Mouse (Mus musculus): ENCODE data around the gene Intu. TPM values are rescaled to one million over a fixed set of nuclear protein-coding genes. Genes with fewer than 3 reads are reported as not detected.

Intu gene
- polyA plus RNA-seq, 1 experiment from 2014 or later: 4.1 TPM

DNA sequence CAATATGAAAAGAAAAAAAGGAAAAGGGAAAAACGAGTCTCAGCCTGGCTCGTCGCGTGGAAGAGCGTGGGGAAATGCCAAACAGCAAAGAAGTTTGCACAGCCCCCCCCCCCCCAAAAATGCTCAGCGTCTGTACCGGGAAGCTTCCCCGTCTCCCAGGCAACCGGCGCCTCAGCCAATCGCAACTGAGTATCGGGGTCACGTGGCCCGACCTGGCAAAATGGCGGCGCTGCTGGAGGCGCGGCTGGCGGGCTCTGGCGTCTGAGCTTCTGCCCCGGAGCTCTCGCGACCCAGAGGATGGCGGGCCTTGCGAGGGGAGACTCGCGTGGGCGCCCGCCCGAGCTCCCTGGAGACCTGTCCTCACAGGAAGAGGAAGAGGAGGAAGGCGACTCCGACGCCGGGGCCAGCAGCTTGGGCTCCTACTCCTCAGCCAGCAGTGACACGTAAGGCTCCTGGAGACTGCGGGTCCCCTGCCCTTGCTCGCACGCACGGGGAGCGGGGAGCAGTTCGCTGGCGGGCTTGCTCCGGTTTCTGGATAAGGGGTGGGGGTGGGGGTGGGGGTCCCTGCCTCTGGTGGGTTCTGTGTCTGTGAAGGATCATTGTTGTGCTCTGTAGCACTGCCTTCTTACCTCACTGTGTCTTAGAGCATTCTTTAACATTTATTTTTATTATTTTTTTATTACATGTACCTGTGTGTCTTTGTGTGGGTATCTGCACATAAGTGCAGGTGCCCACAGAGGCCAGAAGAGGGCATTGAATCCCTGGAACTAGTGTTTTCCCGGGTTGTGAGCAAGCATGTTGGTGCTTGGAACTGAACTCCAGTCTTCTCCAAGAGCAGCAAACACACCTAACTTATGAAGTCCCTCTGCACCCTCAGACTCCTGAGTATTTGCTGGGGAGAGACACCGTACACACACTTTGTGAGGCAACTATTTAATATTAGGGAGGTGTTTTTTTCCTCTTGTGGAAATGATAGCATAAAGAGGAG is 9.8 kb downstream of the Intu start:
- H3K27me3 ChIP-seq (ENCODE audit: control insufficient read depth, insufficient read depth, low read length): no peaks in the 10 kb centered on the region
- DNase-seq (ENCODE audit: low spot score) (peak; percentile 91), ATAC-seq (ENCODE audit: low FRiP score) (peak; percentile 95)
- H3K36me3 ChIP-seq (replicated peaks; ENCODE audit: control insufficient read depth, insufficient read depth): no peaks in the 10 kb centered on the region
- peak overlapping the region; percentile 66 for H3K4me2 ChIP-seq (replicated peaks)
- peak overlapping the region; percentile 63 for H3K9ac ChIP-seq
- peak overlapping the region; percentile 54 for H3K4me3 ChIP-seq (replicated peaks; ENCODE audit: low read length)
- no peaks in the 10 kb centered on the region for H3K9me3 ChIP-seq (ENCODE audit: control insufficient read depth, low read length)
- WGBS: 5% methylated on average over 45 of the region's 45 CpGs
- peak overlapping the region; percentile 15; the same call in 1 of the 2 replicates for H3K27ac ChIP-seq
- no peaks in the 10 kb centered on the region for H3K4me1 ChIP-seq (replicated peaks; ENCODE audit: control insufficient read depth, insufficient read depth, low read length)

DNA sequence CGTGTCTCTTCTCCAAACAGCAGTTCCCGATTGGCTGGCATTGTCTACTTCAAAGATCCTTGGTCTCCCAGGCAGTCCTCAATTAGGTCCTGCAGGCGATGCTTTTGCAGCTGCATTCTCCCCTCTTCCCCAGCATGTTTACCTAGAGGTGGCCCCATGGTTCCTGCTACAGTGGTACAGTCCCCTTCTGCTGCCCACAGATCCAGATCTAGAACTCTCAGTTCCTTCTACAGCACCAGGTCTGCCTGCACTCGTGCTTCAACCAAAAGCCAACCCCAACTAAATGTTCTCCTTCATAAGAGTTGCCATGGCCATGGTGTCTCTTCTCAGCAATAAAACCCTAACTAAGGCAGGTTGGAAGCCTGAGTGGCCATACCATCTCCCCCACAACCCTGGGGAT is 15.5 kb downstream of the Intu start:
- ATAC-seq (ENCODE audit: low FRiP score) (no peak), DNase-seq (ENCODE audit: low spot score) (no peak)
- Histone ChIP-seq H3K9me3 (ENCODE audit: control insufficient read depth, low read length) (no peaks in the 10 kb centered on the region), H3K9ac (no peak overlapping the region), H3K4me1 (replicated peaks; ENCODE audit: control insufficient read depth, insufficient read depth, low read length) (no peaks in the 10 kb centered on the region), H3K4me2 (replicated peaks) (no peak overlapping the region), H3K27ac (no peak overlapping the region), H3K36me3 (replicated peaks; ENCODE audit: control insufficient read depth, insufficient read depth) (no peaks in the 10 kb centered on the region), H3K4me3 (replicated peaks; ENCODE audit: low read length) (no peak overlapping the region), H3K27me3 (ENCODE audit: control insufficient read depth, insufficient read depth, low read length) (no peaks in the 10 kb centered on the region)
- 93% methylated on average over 4 of the region's 4 CpGs for WGBS

DNA sequence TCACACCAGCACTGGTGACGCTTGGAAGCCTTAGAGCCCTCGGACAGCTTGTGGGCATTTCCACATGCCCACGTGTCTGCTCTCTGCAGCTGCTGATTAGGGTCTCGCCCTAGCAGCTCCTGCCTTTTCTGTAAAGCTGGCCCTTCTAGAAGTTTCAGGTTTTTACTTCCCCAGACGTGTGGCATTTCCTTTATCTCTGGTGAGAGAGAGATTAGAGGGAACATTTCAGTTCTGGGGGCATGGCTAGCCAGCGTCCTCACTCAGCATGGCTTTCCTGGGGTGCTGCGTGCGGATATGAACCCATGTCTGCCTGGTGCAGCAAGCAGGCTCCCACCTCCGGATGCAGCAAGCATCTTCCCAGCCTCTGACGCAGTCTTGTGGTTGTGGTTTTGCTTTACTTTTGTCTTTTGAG is 121.9 kb downstream of the Intu start:
- H3K27me3 ChIP-seq (ENCODE audit: control insufficient read depth, insufficient read depth, low read length): no peaks in the 10 kb centered on the region

DNA sequence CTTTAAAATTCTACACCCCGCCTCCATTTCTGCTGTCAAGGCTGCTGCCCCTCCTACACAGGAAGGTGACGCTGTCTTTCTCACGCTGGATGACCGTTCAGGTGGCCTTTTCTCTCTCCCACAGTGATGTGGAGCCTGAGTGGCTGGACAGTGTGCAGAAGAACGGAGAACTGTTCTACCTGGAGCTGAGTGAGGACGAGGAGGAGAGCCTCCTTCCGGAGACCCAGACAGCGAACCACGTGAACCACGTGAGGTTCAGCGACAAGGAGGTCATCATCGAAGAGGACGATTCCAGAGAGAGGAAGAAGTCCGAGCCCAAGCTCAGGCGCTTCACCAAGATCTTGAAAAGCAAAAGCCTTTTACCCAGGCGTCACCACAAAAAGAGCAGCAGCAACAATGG is 122.5 kb downstream of the Intu start:
- H3K4me3 ChIP-seq (replicated peaks; ENCODE audit: low read length): no peak overlapping the region
- WGBS: 95% methylated on average over 16 of the region's 16 CpGs
- H3K27me3 ChIP-seq (ENCODE audit: control insufficient read depth, insufficient read depth, low read length): no peaks in the 10 kb centered on the region
- no peak overlapping the region for H3K4me2 ChIP-seq (replicated peaks)
- no peak overlapping the region for H3K9ac ChIP-seq
- ATAC-seq (ENCODE audit: low FRiP score) (no peak), DNase-seq (ENCODE audit: low spot score) (no peak)
- no peaks in the 10 kb centered on the region for H3K9me3 ChIP-seq (ENCODE audit: control insufficient read depth, low read length)
- peaks cover 11% of the 10 kb centered on the region for H3K36me3 ChIP-seq (replicated peaks; ENCODE audit: control insufficient read depth, insufficient read depth)
- no peak overlapping the region for H3K27ac ChIP-seq
- H3K4me1 ChIP-seq (replicated peaks; ENCODE audit: control insufficient read depth, insufficient read depth, low read length): no peaks in the 10 kb centered on the region

More for the DNA sequence above, 121.9 kb downstream of the Intu start:
- ATAC-seq (ENCODE audit: low FRiP score): no peak
- Histone ChIP-seq H3K4me2 (replicated peaks) (no peak overlapping the region), H3K9me3 (ENCODE audit: control insufficient read depth, low read length) (no peaks in the 10 kb centered on the region), H3K4me1 (replicated peaks; ENCODE audit: control insufficient read depth, insufficient read depth, low read length) (no peaks in the 10 kb centered on the region), H3K36me3 (replicated peaks; ENCODE audit: control insufficient read depth, insufficient read depth) (peaks cover 11% of the 10 kb centered on the region), H3K9ac (no peak overlapping the region), H3K27ac (no peak overlapping the region), H3K4me3 (replicated peaks; ENCODE audit: low read length) (no peak overlapping the region)
- no peak for DNase-seq (ENCODE audit: low spot score)
- WGBS: 71% methylated on average over 10 of the region's 10 CpGs

DNA sequence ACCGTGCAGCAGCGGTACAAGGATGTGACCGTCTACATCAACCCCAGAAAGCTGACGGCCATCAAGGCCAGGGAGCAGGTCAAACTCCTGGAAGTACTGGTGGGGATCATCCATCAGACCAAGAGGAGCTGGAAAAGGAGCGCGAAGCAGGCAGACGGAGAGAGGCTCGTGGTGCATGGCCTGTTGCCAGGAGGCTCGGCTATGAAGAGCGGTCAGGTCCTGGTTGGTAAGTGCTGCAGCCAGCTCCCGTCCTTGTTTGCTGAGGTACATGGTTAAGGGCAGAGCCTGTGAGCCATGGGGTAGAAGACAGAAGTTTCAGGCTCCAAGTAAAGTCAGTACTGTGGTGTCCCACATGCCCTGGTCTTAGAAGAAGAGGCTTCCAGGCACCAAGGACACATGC is 122.9 kb downstream of the Intu start:
- ATAC-seq (ENCODE audit: low FRiP score): no peak
- Histone ChIP-seq H3K36me3 (replicated peaks; ENCODE audit: control insufficient read depth, insufficient read depth) (peaks cover 15% of the 10 kb centered on the region), H3K9me3 (ENCODE audit: control insufficient read depth, low read length) (no peaks in the 10 kb centered on the region), H3K4me2 (replicated peaks) (no peak overlapping the region), H3K9ac (no peak overlapping the region), H3K4me1 (replicated peaks; ENCODE audit: control insufficient read depth, insufficient read depth, low read length) (no peaks in the 10 kb centered on the region), H3K27me3 (ENCODE audit: control insufficient read depth, insufficient read depth, low read length) (no peaks in the 10 kb centered on the region), H3K27ac (no peak overlapping the region), H3K4me3 (replicated peaks; ENCODE audit: low read length) (no peak overlapping the region)
- no peak for DNase-seq (ENCODE audit: low spot score)
- WGBS: 79% methylated on average over 11 of the region's 11 CpGs

DNA sequence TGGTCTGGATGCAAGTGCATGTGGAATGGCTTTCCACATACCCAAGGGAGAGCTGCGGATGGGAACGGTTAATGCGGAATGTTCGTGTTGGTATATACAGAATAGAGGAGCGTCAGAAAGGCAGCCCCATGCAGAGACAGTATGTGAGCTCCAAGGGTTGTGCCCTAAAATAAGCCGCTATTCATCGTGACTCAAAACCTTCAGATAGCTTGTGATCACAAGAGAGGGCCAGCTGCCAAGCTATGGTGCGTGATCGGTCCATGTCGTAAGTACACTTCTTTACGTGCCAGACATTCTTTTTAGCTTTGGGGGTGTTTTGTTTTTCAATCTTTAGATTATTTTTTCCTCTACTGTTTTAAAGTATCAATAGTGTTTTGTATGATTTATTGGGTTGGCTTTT is 124.5 kb downstream of the Intu start:
- 78% methylated on average over 11 of the region's 11 CpGs for WGBS

DNA sequence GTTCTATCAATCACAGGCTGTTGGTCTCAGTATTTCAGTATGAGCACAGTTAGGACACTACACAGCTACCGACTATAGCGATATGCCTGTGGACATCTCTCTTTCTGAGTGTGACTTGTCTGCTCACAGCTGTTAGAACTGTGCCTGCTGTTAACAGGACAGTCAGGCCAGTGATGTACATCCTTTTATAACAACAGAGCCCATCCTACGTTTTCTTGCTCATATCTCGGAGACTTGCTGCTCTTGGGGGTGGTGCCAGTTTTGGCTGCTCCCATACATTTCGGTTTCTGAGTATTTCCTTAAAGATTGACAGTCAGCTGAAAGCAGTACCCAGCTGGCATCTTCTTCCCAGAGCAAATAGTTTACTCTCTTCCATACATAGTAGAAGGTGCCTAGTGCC is 125.3 kb downstream of the Intu start:
- WGBS: 96% methylated on average over 5 of the region's 5 CpGs
- H3K9ac ChIP-seq: no peak overlapping the region
- no peak overlapping the region for H3K27ac ChIP-seq

More for the DNA sequence above, 124.5 kb downstream of the Intu start:
- Histone ChIP-seq H3K4me2 (replicated peaks) (no peak overlapping the region), H3K27ac (no peak overlapping the region), H3K4me3 (replicated peaks; ENCODE audit: low read length) (no peak overlapping the region), H3K4me1 (replicated peaks; ENCODE audit: control insufficient read depth, insufficient read depth, low read length) (no peaks in the 10 kb centered on the region), H3K9me3 (ENCODE audit: control insufficient read depth, low read length) (no peaks in the 10 kb centered on the region), H3K9ac (no peak overlapping the region), H3K36me3 (replicated peaks; ENCODE audit: control insufficient read depth, insufficient read depth) (peaks cover 15% of the 10 kb centered on the region), H3K27me3 (ENCODE audit: control insufficient read depth, insufficient read depth, low read length) (no peaks in the 10 kb centered on the region)
- DNase-seq (ENCODE audit: low spot score) (no peak), ATAC-seq (ENCODE audit: low FRiP score) (no peak)

DNA sequence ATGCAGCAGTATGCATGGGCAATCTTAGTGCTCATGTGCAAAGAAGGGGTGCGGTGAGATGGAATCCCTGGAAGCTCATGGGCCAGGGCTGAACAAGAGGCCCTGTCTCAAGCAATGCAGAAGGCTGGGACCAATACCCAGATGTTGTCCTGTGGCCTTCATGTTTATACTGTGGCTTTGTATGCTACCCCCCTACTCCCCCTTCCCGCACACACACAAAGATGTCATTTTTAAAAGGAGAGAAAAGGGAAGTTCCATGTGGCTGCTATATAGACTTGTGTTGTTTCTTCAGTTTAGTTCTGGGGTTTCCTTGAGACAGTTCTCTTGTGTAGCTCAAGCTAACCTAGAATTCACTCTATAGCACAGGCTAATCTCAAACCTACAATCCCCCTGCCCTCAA is 129.1 kb downstream of the Intu start:
- no peaks in the 10 kb centered on the region for H3K27me3 ChIP-seq (ENCODE audit: control insufficient read depth, insufficient read depth, low read length)
- peaks cover 17% of the 10 kb centered on the region; the same call in 1 of the 2 replicates for H3K36me3 ChIP-seq (replicated peaks; ENCODE audit: control insufficient read depth, insufficient read depth)
- H3K9me3 ChIP-seq (ENCODE audit: control insufficient read depth, low read length): no peaks in the 10 kb centered on the region
- ATAC-seq (ENCODE audit: low FRiP score) (no peak), DNase-seq (ENCODE audit: low spot score) (no peak)
- WGBS: 97% methylated on average over 2 of the region's 2 CpGs
- H3K9ac ChIP-seq: no peak overlapping the region
- no peaks in the 10 kb centered on the region for H3K4me1 ChIP-seq (replicated peaks; ENCODE audit: control insufficient read depth, insufficient read depth, low read length)
- no peak overlapping the region for H3K4me2 ChIP-seq (replicated peaks)
- H3K4me3 ChIP-seq (replicated peaks; ENCODE audit: low read length): no peak overlapping the region
- no peak overlapping the region for H3K27ac ChIP-seq

More for the DNA sequence above, 125.3 kb downstream of the Intu start:
- DNase-seq (ENCODE audit: low spot score) (no peak), ATAC-seq (ENCODE audit: low FRiP score) (no peak)
- H3K4me1 ChIP-seq (replicated peaks; ENCODE audit: control insufficient read depth, insufficient read depth, low read length): no peaks in the 10 kb centered on the region
- no peak overlapping the region for H3K4me3 ChIP-seq (replicated peaks; ENCODE audit: low read length)
- H3K9me3 ChIP-seq (ENCODE audit: control insufficient read depth, low read length): no peaks in the 10 kb centered on the region
- no peak overlapping the region for H3K4me2 ChIP-seq (replicated peaks)
- peaks cover 15% of the 10 kb centered on the region for H3K36me3 ChIP-seq (replicated peaks; ENCODE audit: control insufficient read depth, insufficient read depth)
- H3K27me3 ChIP-seq (ENCODE audit: control insufficient read depth, insufficient read depth, low read length): no peaks in the 10 kb centered on the region

DNA sequence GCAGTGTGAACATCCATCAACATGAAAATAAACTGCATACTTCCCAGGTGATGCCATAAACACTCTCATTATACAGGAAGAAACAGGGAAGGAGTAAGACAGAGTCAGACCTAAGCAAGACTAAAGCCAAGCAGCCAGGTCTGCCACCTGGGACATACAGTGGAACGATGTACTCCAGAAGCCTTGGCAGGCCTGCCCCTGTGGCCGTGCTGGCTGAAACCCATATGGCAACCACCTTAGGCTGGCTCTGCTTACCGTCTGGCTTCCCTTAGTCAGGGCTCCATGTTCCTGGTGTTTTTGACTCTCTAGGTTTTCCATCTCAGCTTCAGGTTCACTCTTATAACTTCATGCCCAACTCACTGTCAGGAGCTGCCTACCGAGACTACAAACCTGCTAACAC is 135.0 kb downstream of the Intu start:
- Histone ChIP-seq H3K4me3 (replicated peaks; ENCODE audit: low read length) (no peak overlapping the region), H3K27me3 (ENCODE audit: control insufficient read depth, insufficient read depth, low read length) (no peaks in the 10 kb centered on the region), H3K36me3 (replicated peaks; ENCODE audit: control insufficient read depth, insufficient read depth) (peaks cover 15% of the 10 kb centered on the region; the same call in 1 of the 2 replicates), H3K9ac (no peak overlapping the region), H3K27ac (no peak overlapping the region), H3K4me2 (replicated peaks) (no peak overlapping the region), H3K4me1 (replicated peaks; ENCODE audit: control insufficient read depth, insufficient read depth, low read length) (no peaks in the 10 kb centered on the region), H3K9me3 (ENCODE audit: control insufficient read depth, low read length) (no peaks in the 10 kb centered on the region)
- 85% methylated on average over 4 of the region's 4 CpGs for WGBS
- DNase-seq (ENCODE audit: low spot score) (no peak), ATAC-seq (ENCODE audit: low FRiP score) (no peak)

Measured in hindbrain, embryonic 14.5 days (tissue).